In genomic region chr11:98201791-98202640, GRCm38 (mm10) we compare ENCODE assay signal across 8 mouse cellular contexts. TPM values are rescaled to one million over a fixed set of nuclear protein-coding genes. Genes with fewer than 3 reads are reported as not detected.
DNase-seq lines count a peak whose midpoint lies in the region; ATAC-seq and TF ChIP-seq lines count a peak whose summit lies in the region.

No protein-coding gene starts in this region.

- peak overlapping the region; percentile 95 for H3K4me3 ChIP-seq in forebrain, embryonic 13.5 days
- peak overlapping the region; percentile 92 for H3K4me3 ChIP-seq in limb, embryonic 15.5 days
- H3K4me3 ChIP-seq in midbrain, embryonic 16.5 days (ENCODE audit: low read depth, low read length) = peak overlapping the region; percentile 97

- peak; percentile 25 for ATAC-seq in forebrain, embryonic 13.5 days
- ATAC-seq in limb, embryonic 15.5 days (ENCODE audit: insufficient number of reproducible peaks, low FRiP score, low TSS enrichment, low read depth) = no peak; the same call in 1 of the 2 replicates
- peak; percentile 10; the same call in 1 of the 2 replicates for ATAC-seq in midbrain, embryonic 16.5 days

- peaks cover 29% of the 10 kb centered on the region for H3K4me1 ChIP-seq in forebrain, embryonic 13.5 days
- peaks cover 14% of the 10 kb centered on the region; the same call in 1 of the 2 replicates for H3K4me1 ChIP-seq in limb, embryonic 15.5 days
- peaks cover 18% of the 10 kb centered on the region for H3K4me1 ChIP-seq in midbrain, embryonic 16.5 days (ENCODE audit: control insufficient read depth, insufficient read depth, low read length)

- peak; percentile 18 for DNase-seq in gastrocnemius, adult 18-20 months (ENCODE audit: low spot score)
- no peak for DNase-seq in gastrocnemius, adult 8-10 months (ENCODE audit: low spot score in 2 of 2)
- peak; percentile 44 for DNase-seq in brain, embryonic 14.5 days (ENCODE audit: low read depth)
- peak; percentile 67 for DNase-seq in induced T-regulatory cell, adult 2 months (ENCODE audit: low read depth)
- DNase-seq in testis, postnatal 10 days (ENCODE audit: low spot score) = peak; percentile 56

- H3K36me3 ChIP-seq in forebrain, embryonic 13.5 days (ENCODE audit: poor library complexity, severe bottlenecking) = 0 out of 2 replicates have a peak, but pooled peaks cover 3% of the 10 kb centered on the region
- H3K36me3 ChIP-seq in limb, embryonic 15.5 days = no peaks in the 10 kb centered on the region
- no peaks in the 10 kb centered on the region for H3K36me3 ChIP-seq in midbrain, embryonic 16.5 days (ENCODE audit: control insufficient read depth, insufficient read depth, low read length)

- H3K27ac ChIP-seq in forebrain, embryonic 13.5 days = peak overlapping the region; percentile 73
- H3K27ac ChIP-seq in limb, embryonic 15.5 days = peak overlapping the region; percentile 100
- peak overlapping the region; percentile 77 for H3K27ac ChIP-seq in midbrain, embryonic 16.5 days (ENCODE audit: low read length)

- no peak for TF ChIP-seq CTCF in brain, embryonic 14.5 days (IDR thresholded peaks at IDR 0.05; ENCODE audit: borderline replicate concordance, extremely low read depth, insufficient read depth, insufficient read length)

- no peak for TF ChIP-seq POLR2A in brain, embryonic 14.5 days (IDR thresholded peaks at IDR 0.05; ENCODE audit: borderline replicate concordance, extremely low read depth, insufficient read depth, insufficient read length, poor library complexity, severe bottlenecking)

- WGBS in forebrain, embryonic 13.5 days = 3% methylated on average over 27 of the region's 27 CpGs
- 2% methylated on average over 27 of the region's 27 CpGs for WGBS in limb, embryonic 15.5 days
- under 1% methylated on average over 27 of the region's 27 CpGs for WGBS in midbrain, embryonic 16.5 days

- H3K9me3 ChIP-seq in forebrain, embryonic 13.5 days (replicated peaks) = no peaks in the 10 kb centered on the region
- no peaks in the 10 kb centered on the region for H3K9me3 ChIP-seq in limb, embryonic 15.5 days
- H3K9me3 ChIP-seq in midbrain, embryonic 16.5 days (replicated peaks; ENCODE audit: control insufficient read depth, low read length, poor library complexity, severe bottlenecking) = no peaks in the 10 kb centered on the region

- peak overlapping the region; percentile 98 for H3K4me2 ChIP-seq in forebrain, embryonic 13.5 days
- H3K4me2 ChIP-seq in limb, embryonic 15.5 days = peak overlapping the region; percentile 75
- peak overlapping the region; percentile 82 for H3K4me2 ChIP-seq in midbrain, embryonic 16.5 days (ENCODE audit: low read length)

- peaks cover 5% of the 10 kb centered on the region; the same call in 1 of the 2 replicates for H3K27me3 ChIP-seq in forebrain, embryonic 13.5 days
- no peaks in the 10 kb centered on the region for H3K27me3 ChIP-seq in limb, embryonic 15.5 days
- H3K27me3 ChIP-seq in midbrain, embryonic 16.5 days (ENCODE audit: control insufficient read depth, insufficient read depth, low read depth, low read length) = no peaks in the 10 kb centered on the region

- H3K9ac ChIP-seq in forebrain, embryonic 13.5 days = peak overlapping the region; percentile 83
- H3K9ac ChIP-seq in limb, embryonic 15.5 days = peak overlapping the region; percentile 49
- peak overlapping the region; percentile 75 for H3K9ac ChIP-seq in midbrain, embryonic 16.5 days (ENCODE audit: low read depth, low read length)

RNA-seq across cellular contexts. Expression of gene Cdk12, which starts 0.8 kb away (rescaled TPM):
- total RNA-seq in gastrocnemius, adult 18-20 months (2021) = 10 to 100 TPM; 11.9 to 13.5 TPM
- 10 to 100 TPM; 10.5 to 15.2 (median 11.3) TPM for total RNA-seq in gastrocnemius, adult 8-10 months (2022)
- polyA plus RNA-seq in brain, embryonic 14.5 days (2012; rRNA removed) = 21.7 and 26.2 TPM in 2 replicates
- 17.7 and 19.0 TPM in 2 replicates for polyA plus RNA-seq in forebrain, embryonic 13.5 days (2015; fragmentation: Nextera tagmentation; extraction: Ambion mirVana)
- 8.7 and 8.9 TPM in 2 replicates for polyA plus RNA-seq in limb, embryonic 15.5 days (2015; fragmentation: Nextera tagmentation; extraction: Ambion mirVana)
- 6.9 and 8.3 TPM in 2 replicates for polyA plus RNA-seq in midbrain, embryonic 16.5 days (2015; fragmentation: Nextera tagmentation; extraction: Ambion mirVana)

RNA-seq across cellular contexts. Expression of gene Med1, which starts 8.9 kb away (rescaled TPM):
- 10 to 100 TPM; 24.5 to 25.3 TPM for total RNA-seq in gastrocnemius, adult 18-20 months (2021)
- total RNA-seq in gastrocnemius, adult 8-10 months (2022) = 10 to 100 TPM; 21.4 to 28.2 (median 25.6) TPM
- polyA plus RNA-seq in brain, embryonic 14.5 days (2012; rRNA removed) = 30.4 and 33.2 TPM in 2 replicates
- polyA plus RNA-seq in forebrain, embryonic 13.5 days (2015; fragmentation: Nextera tagmentation; extraction: Ambion mirVana) = 77.5 and 78.3 TPM in 2 replicates
- 54.4 and 58.2 TPM in 2 replicates for polyA plus RNA-seq in limb, embryonic 15.5 days (2015; fragmentation: Nextera tagmentation; extraction: Ambion mirVana)
- polyA plus RNA-seq in midbrain, embryonic 16.5 days (2015; fragmentation: Nextera tagmentation; extraction: Ambion mirVana) = 53.0 and 62.5 TPM in 2 replicates

RNA-seq across cellular contexts. Expression of gene Fbxl20, which starts 51.8 kb away (rescaled TPM):
- 1 to 10 TPM; 8.9 to 9.3 TPM for total RNA-seq in gastrocnemius, adult 18-20 months (2021)
- 10 to 100 TPM in 2 of 4 experiments, 1 to 10 TPM in 2; 8.0 to 12.4 (median 9.4) TPM for total RNA-seq in gastrocnemius, adult 8-10 months (2022)
- polyA plus RNA-seq in brain, embryonic 14.5 days (2012; rRNA removed) = 28.3 and 30.2 TPM in 2 replicates
- 31.8 and 32.9 TPM in 2 replicates for polyA plus RNA-seq in forebrain, embryonic 13.5 days (2015; fragmentation: Nextera tagmentation; extraction: Ambion mirVana)
- 19.5 and 21.0 TPM in 2 replicates for polyA plus RNA-seq in limb, embryonic 15.5 days (2015; fragmentation: Nextera tagmentation; extraction: Ambion mirVana)
- polyA plus RNA-seq in midbrain, embryonic 16.5 days (2015; fragmentation: Nextera tagmentation; extraction: Ambion mirVana) = 25.5 and 30.7 TPM in 2 replicates

Comparison
In these comparisons a context has a peak if more than half of its experiments do, and no peak if none do; other contexts are left out.
1. DNase-seq: peak in gastrocnemius, adult 18-20 months (single experiment), brain, embryonic 14.5 days (single experiment), induced T-regulatory cell, adult 2 months (single experiment) and testis, postnatal 10 days (single experiment); none in gastrocnemius, adult 8-10 months (0 of 2).
2. Peak in every context shown above with its lines, with median percentiles within 50 percentile points of each other: H3K27ac ChIP-seq, H3K4me2 ChIP-seq, H3K4me3 ChIP-seq and H3K9ac ChIP-seq.